In the genomic region with DNA sequence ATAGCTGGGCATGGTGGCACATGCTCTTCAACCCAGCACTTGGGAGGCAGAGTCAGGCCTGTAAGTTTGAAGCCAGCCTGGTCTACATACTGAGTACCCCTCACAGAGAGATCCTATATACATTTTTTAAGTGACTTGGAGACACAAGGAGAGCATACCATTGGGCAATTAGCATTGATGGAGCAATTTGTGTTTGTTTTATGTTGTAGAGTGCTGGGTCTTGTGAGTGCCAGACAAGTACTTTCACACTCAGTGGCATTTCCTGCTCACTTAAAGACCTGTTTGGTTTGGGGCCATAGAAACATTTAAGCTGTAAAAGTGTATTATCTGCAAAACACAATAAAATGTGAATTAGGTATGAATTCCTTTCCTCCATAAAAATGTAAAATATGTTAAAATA, we compare ENCODE assay signal across 28 mouse cellular contexts. TPM values are rescaled to one million over a fixed set of nuclear protein-coding genes. Genes with fewer than 3 reads are reported as not detected.
DNase-seq lines count a peak whose midpoint lies in the region; ATAC-seq and TF ChIP-seq lines count a peak whose summit lies in the region.
"Had no signal": no experiment of that assay in that cellular context is flagged by ENCODE, and none has a peak within 500 bp of the region (broad histone marks: within the 10 kb centered on the region; RNA-seq: fewer than 3 reads in every experiment).

No protein-coding gene starts in this region.

- H3K27me3 ChIP-seq in intestine, embryonic 16.5 days (replicated peaks; ENCODE audit: control insufficient read depth, insufficient read depth, low read length): no peaks in the 10 kb centered on the region
- no peaks in the 10 kb centered on the region for H3K27me3 ChIP-seq in intestine, embryonic 15.5 days (replicated peaks)
- H3K27me3 ChIP-seq in lung, postnatal 0 days (replicated peaks; ENCODE audit: insufficient read depth, low read length): no peaks in the 10 kb centered on the region
- no peaks in the 10 kb centered on the region for H3K27me3 ChIP-seq in limb, embryonic 10.5 days (ENCODE audit: low read depth, poor library complexity, severe bottlenecking)
- H3K27me3 ChIP-seq: CH12.LX; forebrain, embryonic 13.5 days; heart, embryonic 15.5 days had no signal

- no peak for TF ChIP-seq POLR2A in lung, adult 2 months (IDR thresholded peaks at IDR 0.05; ENCODE audit: borderline replicate concordance, extremely low read depth, low read depth, low read length)

- H3K9ac ChIP-seq in intestine, embryonic 16.5 days (ENCODE audit: low read depth, low read length): no peak overlapping the region
- no peak overlapping the region for H3K9ac ChIP-seq in intestine, embryonic 15.5 days
- no peak overlapping the region for H3K9ac ChIP-seq in lung, postnatal 0 days (replicated peaks; ENCODE audit: low read depth)
- H3K9ac ChIP-seq: forebrain, embryonic 13.5 days; heart, embryonic 15.5 days; hindbrain, embryonic 14.5 days had no signal

- H3K4me2 ChIP-seq in intestine, embryonic 16.5 days (ENCODE audit: low read depth, low read length): no peak overlapping the region
- H3K4me2 ChIP-seq in intestine, embryonic 15.5 days (replicated peaks): no peak overlapping the region
- no peak overlapping the region for H3K4me2 ChIP-seq in lung, postnatal 0 days (replicated peaks; ENCODE audit: low read depth, low read length)
- H3K4me2 ChIP-seq: forebrain, embryonic 13.5 days; heart, embryonic 11.5 days; heart, embryonic 15.5 days; hindbrain, embryonic 14.5 days had no signal

- H3K36me3 ChIP-seq in intestine, embryonic 16.5 days (ENCODE audit: control insufficient read depth, insufficient read depth, low read length): no peaks in the 10 kb centered on the region
- H3K36me3 ChIP-seq in intestine, embryonic 15.5 days: no peaks in the 10 kb centered on the region
- no peaks in the 10 kb centered on the region for H3K36me3 ChIP-seq in lung, postnatal 0 days (ENCODE audit: insufficient read depth, low read length)
- H3K36me3 ChIP-seq in limb, embryonic 10.5 days: no peaks in the 10 kb centered on the region
- H3K36me3 ChIP-seq: forebrain, embryonic 10.5 days; heart, embryonic 15.5 days; hindbrain, embryonic 10.5 days had no signal

- peaks cover 5% of the 10 kb centered on the region; the same call in 1 of the 2 replicates for H3K4me1 ChIP-seq in intestine, embryonic 16.5 days (ENCODE audit: control insufficient read depth, insufficient read depth, low read length)
- H3K4me1 ChIP-seq in intestine, embryonic 15.5 days (replicated peaks): no peaks in the 10 kb centered on the region
- no peaks in the 10 kb centered on the region for H3K4me1 ChIP-seq in lung, postnatal 0 days (ENCODE audit: insufficient read depth, low read depth, low read length)
- no peaks in the 10 kb centered on the region; the same call in 1 of the 2 replicates for H3K4me1 ChIP-seq in lung, adult 2 months (ENCODE audit: control insufficient read depth, insufficient read depth, low read length)
- no peaks in the 10 kb centered on the region for H3K4me1 ChIP-seq in limb, embryonic 10.5 days
- H3K4me1 ChIP-seq: forebrain, embryonic 10.5 days; forebrain, embryonic 13.5 days; heart, embryonic 15.5 days; hindbrain, embryonic 10.5 days had no signal

- H3K4me3 ChIP-seq in intestine, embryonic 16.5 days (ENCODE audit: low read length): no peak overlapping the region
- H3K4me3 ChIP-seq in intestine, embryonic 15.5 days (replicated peaks): no peak overlapping the region
- no peak overlapping the region for H3K4me3 ChIP-seq in lung, postnatal 0 days (ENCODE audit: low read depth, low read length)
- no peak overlapping the region for H3K4me3 ChIP-seq in lung, adult 2 months (replicated peaks; ENCODE audit: extremely low read depth, low read depth, low read length)
- H3K4me3 ChIP-seq in limb, embryonic 10.5 days: no peak overlapping the region
- H3K4me3 ChIP-seq: forebrain, embryonic 10.5 days; forebrain, embryonic 13.5 days; heart, embryonic 15.5 days; hindbrain, embryonic 10.5 days had no signal

- peak; percentile 56 for DNase-seq in lung, postnatal 0 days (ENCODE audit: low spot score)
- DNase-seq in lung, adult 2 months: no peak
- DNase-seq in ZHBTc4 (ENCODE audit: low read depth, low spot score): peak; percentile 67
- DNase-seq in layer of hippocampus, adult 9-10 months (ENCODE audit: low spot score): no peak
- DNase-seq in limb, embryonic 10.5 days (ENCODE audit: low spot score): no peak
- DNase-seq: adrenal gland, postnatal 10 days; adrenal gland, postnatal 36 days; B cell, adult 2 months; cerebellum, adult 18-20 months; cerebellum, adult 9-10 months; cerebellum, postnatal 14 days; gastrocnemius, postnatal 10 days; gastrocnemius, postnatal 36 days; heart, postnatal 10 days; heart, postnatal 36 days had no signal

- TF ChIP-seq CTCF in lung, postnatal 0 days (IDR thresholded peaks at IDR 0.05): no peak
- TF ChIP-seq CTCF in lung, adult 2 months (IDR thresholded peaks at IDR 0.05; ENCODE audit: insufficient read depth, low read length): no peak

- no peak for ATAC-seq in intestine, embryonic 16.5 days
- ATAC-seq in intestine, embryonic 15.5 days: no peak; the same call in 1 of the 2 replicates
- ATAC-seq in lung, postnatal 0 days: peak; percentile 71
- ATAC-seq: forebrain, embryonic 13.5 days; forebrain, embryonic 16.5 days; hindbrain, postnatal 0 days had no signal

- TF ChIP-seq EP300 in lung, postnatal 0 days (IDR thresholded peaks at IDR 0.05): peak; percentile 55

- no peaks in the 10 kb centered on the region for H3K9me3 ChIP-seq in intestine, embryonic 16.5 days (ENCODE audit: control insufficient read depth, low read length)
- no peaks in the 10 kb centered on the region for H3K9me3 ChIP-seq in intestine, embryonic 15.5 days
- no peaks in the 10 kb centered on the region for H3K9me3 ChIP-seq in lung, postnatal 0 days (ENCODE audit: low read length)
- H3K9me3 ChIP-seq in limb, embryonic 10.5 days (replicated peaks): no peaks in the 10 kb centered on the region
- H3K9me3 ChIP-seq: forebrain, embryonic 10.5 days; forebrain, embryonic 13.5 days; heart, embryonic 15.5 days; hindbrain, embryonic 10.5 days had no signal

- 0 out of 2 replicates have a peak overlapping the region, but pooled peaks have one; percentile 35 for H3K27ac ChIP-seq in intestine, embryonic 16.5 days (ENCODE audit: low read length)
- no peak overlapping the region for H3K27ac ChIP-seq in intestine, embryonic 15.5 days
- H3K27ac ChIP-seq in lung, postnatal 0 days (ENCODE audit: low read length): no peak overlapping the region
- H3K27ac ChIP-seq in limb, embryonic 10.5 days: no peak overlapping the region
- H3K27ac ChIP-seq: forebrain, embryonic 10.5 days; forebrain, embryonic 13.5 days; heart, embryonic 15.5 days; hindbrain, embryonic 10.5 days; hindbrain, embryonic 14.5 days; hindbrain, postnatal 0 days had no signal

RNA-seq across cellular contexts. Expression of gene Bcl6, which starts 47.1 kb away (rescaled TPM):
- polyA plus RNA-seq in intestine, embryonic 16.5 days (2015; fragmentation: Nextera tagmentation; extraction: Ambion mirVana): 1.2 TPM in 2 replicates
- 0.90 and 0.91 TPM in 2 replicates for polyA plus RNA-seq in intestine, embryonic 15.5 days (2015; fragmentation: Nextera tagmentation; extraction: Ambion mirVana)
- polyA plus RNA-seq in lung, postnatal 0 days (2015; fragmentation: Nextera tagmentation; extraction: Ambion mirVana): 2.3 TPM in 2 replicates
- polyA plus RNA-seq in lung, adult 2 months (2012; rRNA removed): 26.0 and 28.2 TPM in 2 replicates
- polyA plus RNA-seq in limb, embryonic 10.5 days (2016; fragmentation: Nextera tagmentation; extraction: Ambion mirVana): 0.08 and 0.10 TPM in 2 replicates

RNA-seq across cellular contexts. Expression of gene Gm37419, which starts 47.5 kb away (rescaled TPM):
- not detected in 2 replicates for polyA plus RNA-seq in intestine, embryonic 16.5 days (2015; fragmentation: Nextera tagmentation; extraction: Ambion mirVana)
- polyA plus RNA-seq in intestine, embryonic 15.5 days (2015; fragmentation: Nextera tagmentation; extraction: Ambion mirVana): not detected in 2 replicates
- polyA plus RNA-seq in lung, postnatal 0 days (2015; fragmentation: Nextera tagmentation; extraction: Ambion mirVana): not detected in 2 replicates
- not detected in 2 replicates for polyA plus RNA-seq in lung, adult 2 months (2012; rRNA removed)
- not detected in 2 replicates for polyA plus RNA-seq in limb, embryonic 10.5 days (2016; fragmentation: Nextera tagmentation; extraction: Ambion mirVana)
- polyA plus RNA-seq: embryonic facial prominence, embryonic 11.5 days; embryonic facial prominence, embryonic 14.5 days; forebrain, embryonic 10.5 days; forebrain, embryonic 13.5 days; forebrain, embryonic 16.5 days; heart, embryonic 11.5 days; heart, embryonic 15.5 days; hindbrain, embryonic 10.5 days; hindbrain, embryonic 14.5 days; hindbrain, postnatal 0 days had no signal

Comparison
In these comparisons a context has a peak if more than half of its experiments do, and no peak if none do; other contexts are left out.
1. DNase-seq: peak in lung, postnatal 0 days (single experiment) and ZHBTc4 (single experiment); none in lung, adult 2 months (single experiment), layer of hippocampus, adult 9-10 months (single experiment) and limb, embryonic 10.5 days (single experiment).